Comparison of ENCODE assay signal across 16 mouse cellular contexts in genomic region chrX:11346756-11347155, GRCm38 (mm10). TPM values are rescaled to one million over a fixed set of nuclear protein-coding genes. Genes with fewer than 3 reads are reported as not detected.
"Had no signal": no experiment of that assay in that cellular context is flagged by ENCODE, and none has a peak within 500 bp of the region (broad histone marks: within the 10 kb centered on the region; RNA-seq: fewer than 3 reads in every experiment).

No protein-coding gene starts in this region.

- H3K27me3 ChIP-seq: midbrain, embryonic 13.5 days; stomach, embryonic 15.5 days had no signal

- H3K27ac ChIP-seq: limb, embryonic 13.5 days; liver, embryonic 14.5 days; midbrain, embryonic 13.5 days; stomach, embryonic 15.5 days had no signal

- H3K4me1 ChIP-seq: midbrain, embryonic 13.5 days; stomach, embryonic 15.5 days had no signal

- DNase-seq: kidney, adult 9 months; kidney, postnatal 14 days; right cerebral cortex, postnatal 14 days; thymus, postnatal 25 days had no signal

- H3K36me3 ChIP-seq: limb, embryonic 13.5 days; midbrain, embryonic 13.5 days; stomach, embryonic 15.5 days had no signal

- H3K9me3 ChIP-seq: limb, embryonic 13.5 days; midbrain, embryonic 13.5 days; stomach, embryonic 15.5 days had no signal

- H3K4me3 ChIP-seq: limb, embryonic 13.5 days; midbrain, embryonic 13.5 days; stomach, embryonic 15.5 days had no signal

- ATAC-seq: midbrain, embryonic 13.5 days had no signal

RNA-seq across cellular contexts. Expression of gene H2al1j, which starts 19.1 kb away (rescaled TPM):
- polyA plus RNA-seq: large intestine, adult 2 months; limb, embryonic 13.5 days; liver, adult 2 months; liver, embryonic 14.5 days; lung, embryonic 16.5 days; midbrain, embryonic 13.5 days; midbrain, postnatal 0 days; neural tube, embryonic 14.5 days; spleen, adult 2 months; stomach, embryonic 15.5 days; testis, adult 2 months; urinary bladder, adult 2 months had no signal

RNA-seq across cellular contexts. Expression of gene H2al1i, which starts 22.3 kb away (rescaled TPM):
- polyA plus RNA-seq: large intestine, adult 2 months; limb, embryonic 13.5 days; liver, adult 2 months; liver, embryonic 14.5 days; lung, embryonic 16.5 days; midbrain, embryonic 13.5 days; midbrain, postnatal 0 days; neural tube, embryonic 14.5 days; spleen, adult 2 months; stomach, embryonic 15.5 days; testis, adult 2 months; urinary bladder, adult 2 months had no signal

RNA-seq across cellular contexts. Expression of gene H2al1h, which starts 25.5 kb away (rescaled TPM):
- polyA plus RNA-seq: large intestine, adult 2 months; limb, embryonic 13.5 days; liver, adult 2 months; liver, embryonic 14.5 days; lung, embryonic 16.5 days; midbrain, embryonic 13.5 days; midbrain, postnatal 0 days; neural tube, embryonic 14.5 days; spleen, adult 2 months; stomach, embryonic 15.5 days; testis, adult 2 months; urinary bladder, adult 2 months had no signal

RNA-seq across cellular contexts. Expression of gene H2al1g, which starts 28.7 kb away (rescaled TPM):
- polyA plus RNA-seq: large intestine, adult 2 months; limb, embryonic 13.5 days; liver, adult 2 months; liver, embryonic 14.5 days; lung, embryonic 16.5 days; midbrain, embryonic 13.5 days; midbrain, postnatal 0 days; neural tube, embryonic 14.5 days; spleen, adult 2 months; stomach, embryonic 15.5 days; urinary bladder, adult 2 months had no signal

RNA-seq across cellular contexts. Expression of gene H2al1f, which starts 31.8 kb away (rescaled TPM):
- polyA plus RNA-seq: large intestine, adult 2 months; limb, embryonic 13.5 days; liver, adult 2 months; liver, embryonic 14.5 days; lung, embryonic 16.5 days; midbrain, embryonic 13.5 days; midbrain, postnatal 0 days; neural tube, embryonic 14.5 days; spleen, adult 2 months; stomach, embryonic 15.5 days; testis, adult 2 months; urinary bladder, adult 2 months had no signal
